Mouse (Mus musculus) hindbrain, embryonic 12.5 days (tissue): ENCODE measurements around the gene Gm128. TPM values are rescaled to one million over a fixed set of nuclear protein-coding genes. Genes with fewer than 3 reads are reported as not detected.
A peak's percentile ranks its signal among the peaks of the same experiment; 100 is the strongest.

Source experiments
- ATAC-seq: fragments of 200-750 bp; cut with Nextera tagmentation; 2 replicates; pipeline ENCODE4 v1.8.0; 2017; ENCODE audit warnings: moderate TSS enrichment; ENCODE audit not compliant: low FRiP score
- H3K27ac ChIP-seq: fragments of 300-500 bp; sonication (generic); 2 replicates; pipeline ENCODE4 v1.5.1; 2016; ENCODE audit warnings: mild to moderate bottlenecking
- H3K27me3 ChIP-seq: fragments of 300-500 bp; sonication (generic); 2 replicates; pipeline ENCODE4 v1.6.1; 2016; ENCODE audit warnings: mild to moderate bottlenecking
- H3K36me3 ChIP-seq: fragments of 300-500 bp; sonication (generic); 2 replicates; pipeline ENCODE4 v1.6.1; 2016; ENCODE audit warnings: mild to moderate bottlenecking
- H3K4me1 ChIP-seq: fragments of 300-500 bp; sonication (generic); 2 replicates; pipeline ENCODE4 v1.6.1; 2016
- H3K4me2 ChIP-seq: fragments of 300-500 bp; sonication (generic); replicated peaks from 2 replicates; pipeline ENCODE4 v1.6.1; 2016; ENCODE audit warnings: mild to moderate bottlenecking
- H3K4me3 ChIP-seq: fragments of 300-500 bp; sonication (generic); 2 replicates; pipeline ENCODE4 v1.5.1; 2016; ENCODE audit warnings: mild to moderate bottlenecking
- H3K9ac ChIP-seq: fragments of 300-500 bp; sonication (generic); 2 replicates; pipeline ENCODE4 v1.6.1; 2016; ENCODE audit warnings: mild to moderate bottlenecking, moderate library complexity
- H3K9me3 ChIP-seq: fragments of 300-500 bp; sonication (generic); replicated peaks from 2 replicates; pipeline ENCODE4 v1.6.1; 2016; ENCODE audit warnings: mild to moderate bottlenecking
- WGBS: fragments of 180-500 bp; shearing (Covaris S2); methylation state at CpG from one replicate; pipeline ENCODE4 v1.1.7; 2016; 5-methylcytosine and 5-hydroxymethylcytosine counted together
- polyA plus RNA-seq: library from polyadenylated mRNA; unstranded; fragments of >200 nt; fragmentation: Nextera tagmentation; extraction: Ambion mirVana; gene quantifications from 2 replicates; pipeline ENCODE4 v1.2.1, GENCODE M21; 2016

Gm128 gene
- polyA plus RNA-seq, 1 experiment from 2014 or later: 0.25 TPM

DNA sequence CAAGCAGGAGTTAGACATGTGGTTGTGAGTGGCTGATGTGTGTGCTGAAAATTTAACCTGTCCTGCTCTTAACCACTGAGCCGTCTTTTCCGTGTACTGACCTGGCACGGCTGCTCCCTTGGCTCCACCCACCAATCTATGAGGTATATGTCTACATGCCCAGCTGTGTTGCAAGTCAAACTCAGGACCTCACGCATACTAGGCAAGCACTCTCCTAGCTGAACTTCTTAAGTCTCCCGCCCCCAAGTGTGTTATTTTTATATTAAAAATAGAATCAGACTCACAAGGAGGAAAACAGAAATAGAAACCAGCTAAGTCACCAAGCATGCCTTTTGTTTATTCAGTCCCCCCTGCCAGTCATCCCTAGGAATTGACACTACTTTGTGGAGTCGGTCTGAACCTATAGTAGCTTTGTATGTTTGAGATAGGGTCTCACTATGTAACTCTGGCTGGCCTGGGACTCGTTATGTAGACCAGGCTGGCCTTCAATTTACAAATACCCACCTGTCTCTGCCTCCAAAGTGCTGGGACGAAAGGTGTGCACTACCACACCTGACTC, 3.8 kb downstream of the Gm128 start:
- H3K36me3 ChIP-seq: peaks cover 56% of the 10 kb centered on the region
- ATAC-seq: no peak; the same call in 1 of the 2 replicates
- H3K27ac ChIP-seq: no peak overlapping the region
- no peak overlapping the region for H3K4me2 ChIP-seq
- 93% methylated on average over 8 of the region's 8 CpGs for WGBS
- H3K4me1 ChIP-seq: 0 out of 2 replicates have a peak, but pooled peaks cover 5% of the 10 kb centered on the region
- H3K9me3 ChIP-seq: no peaks in the 10 kb centered on the region
- H3K9ac ChIP-seq: no peak overlapping the region
- H3K4me3 ChIP-seq: no peak overlapping the region
- H3K27me3 ChIP-seq: no peaks in the 10 kb centered on the region

DNA sequence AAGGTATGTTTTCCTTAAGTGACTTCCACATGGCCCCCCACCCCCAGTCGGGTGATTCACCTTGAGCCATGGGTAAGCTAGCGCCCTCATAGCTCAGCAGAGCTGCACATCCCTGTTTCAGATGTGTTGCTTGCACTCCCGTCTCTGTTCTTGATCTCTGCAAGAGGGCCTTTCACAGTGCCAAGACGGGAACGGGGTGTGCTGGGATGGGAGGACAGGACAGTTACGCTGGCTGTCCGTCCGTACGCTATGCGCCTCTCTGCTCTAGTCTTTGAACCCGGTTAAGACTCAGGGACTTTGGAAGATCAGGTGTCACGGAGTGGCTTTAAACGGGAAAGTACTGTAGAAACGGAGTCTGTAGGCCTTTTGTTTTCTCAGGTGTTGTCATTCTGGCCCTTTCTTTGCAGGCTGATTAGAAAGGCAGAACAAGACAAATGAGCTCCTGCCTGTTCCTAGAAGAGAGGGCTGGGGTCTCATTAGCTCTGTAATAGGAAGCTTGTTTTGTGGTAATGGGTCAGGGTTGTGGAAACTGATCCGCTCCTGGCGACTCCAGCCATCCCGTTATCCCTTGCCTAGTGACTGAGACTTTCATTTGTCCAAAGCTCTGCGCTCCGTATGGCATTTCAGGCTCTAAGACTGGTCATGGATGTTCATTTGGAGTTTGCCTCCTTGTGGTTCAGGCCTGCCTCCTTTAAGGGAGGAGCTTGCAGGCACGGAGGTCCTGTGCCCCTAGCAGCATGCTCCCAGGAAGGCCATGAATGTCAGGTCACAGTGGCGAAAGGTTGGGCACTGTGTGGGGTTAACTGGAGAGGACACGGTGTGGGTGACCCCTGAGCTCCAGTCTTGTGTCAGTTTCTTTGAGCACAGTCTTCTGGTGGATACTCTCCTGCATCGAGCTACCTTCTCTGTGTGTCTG, 5.8 kb downstream of the Gm128 start:
- no peak overlapping the region for H3K4me3 ChIP-seq
- H3K27me3 ChIP-seq: no peaks in the 10 kb centered on the region
- peaks cover 66% of the 10 kb centered on the region for H3K36me3 ChIP-seq
- ATAC-seq: no peak
- peaks cover 20% of the 10 kb centered on the region for H3K4me1 ChIP-seq
- no peak overlapping the region for H3K27ac ChIP-seq
- H3K9me3 ChIP-seq: no peaks in the 10 kb centered on the region
- no peak overlapping the region for H3K9ac ChIP-seq
- H3K4me2 ChIP-seq: no peak overlapping the region
- 64% methylated on average over 23 of the region's 23 CpGs for WGBS

DNA sequence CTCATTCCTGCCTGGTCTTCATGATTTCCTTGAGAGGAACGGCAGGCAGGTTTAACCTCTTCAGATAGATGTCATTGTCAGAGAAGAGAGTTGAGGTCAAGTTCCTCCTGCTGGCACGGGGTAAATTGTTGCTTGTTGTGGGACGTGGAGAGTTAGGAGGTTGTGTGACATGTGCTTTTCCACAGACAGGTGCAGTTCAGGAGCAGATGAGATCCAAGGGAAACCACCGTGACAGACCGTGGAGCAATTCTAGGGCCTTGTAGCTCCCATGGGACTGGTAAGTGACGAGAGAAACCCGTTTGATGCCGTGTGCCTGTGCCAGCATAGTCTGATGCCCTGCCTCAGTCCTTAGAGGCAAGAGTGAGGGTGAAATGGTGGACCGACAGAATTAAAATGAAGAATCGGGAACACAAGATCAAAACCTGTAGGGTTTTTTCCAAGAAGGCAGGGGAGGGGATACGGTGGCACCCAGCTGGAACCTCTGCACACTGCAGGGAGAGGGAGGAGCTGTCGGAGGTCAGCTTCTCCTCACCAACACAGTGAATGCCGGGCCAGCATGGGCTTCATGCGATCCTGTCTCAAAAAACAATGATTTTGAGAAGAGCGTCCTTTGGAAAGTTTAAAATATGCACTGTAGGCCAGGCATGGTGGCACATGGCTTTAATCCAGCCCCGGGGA, 8.0 kb downstream of the Gm128 start:
- WGBS: 83% methylated on average over 16 of the region's 16 CpGs
- Histone ChIP-seq H3K27me3 (no peaks in the 10 kb centered on the region), H3K4me3 (no peak overlapping the region), H3K9me3 (no peaks in the 10 kb centered on the region), H3K4me1 (peaks cover 31% of the 10 kb centered on the region), H3K4me2 (no peak overlapping the region), H3K27ac (no peak overlapping the region), H3K9ac (no peak overlapping the region), H3K36me3 (peaks cover 66% of the 10 kb centered on the region)
- ATAC-seq: no peak

DNA sequence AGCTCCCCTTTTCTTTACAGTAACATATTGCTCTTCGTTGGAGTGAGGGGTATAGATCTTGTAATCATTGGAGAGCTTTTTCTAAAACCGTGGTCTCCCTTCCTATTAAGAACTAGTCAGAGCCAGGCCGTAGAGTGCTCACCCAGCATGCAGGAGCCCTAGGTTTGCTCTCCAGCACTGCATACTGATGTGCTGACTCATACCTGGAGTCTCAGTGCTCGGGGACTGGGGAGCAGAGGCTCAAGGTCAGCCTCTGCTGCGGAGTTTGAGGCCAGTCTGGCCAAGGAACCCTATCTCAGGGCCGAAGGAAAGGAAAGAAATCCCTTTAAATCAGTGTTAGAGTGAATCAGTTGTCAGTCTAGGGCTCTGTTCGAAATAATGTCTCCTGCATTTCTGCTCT, 8.6 kb downstream of the Gm128 start:
- H3K4me3 ChIP-seq: no peak overlapping the region
- ATAC-seq: no peak
- no peak overlapping the region for H3K9ac ChIP-seq
- 90% methylated on average over 7 of the region's 7 CpGs for WGBS
- no peak overlapping the region for H3K4me2 ChIP-seq
- no peaks in the 10 kb centered on the region for H3K27me3 ChIP-seq
- H3K9me3 ChIP-seq: no peaks in the 10 kb centered on the region
- peaks cover 31% of the 10 kb centered on the region for H3K4me1 ChIP-seq
- no peak overlapping the region for H3K27ac ChIP-seq
- peaks cover 60% of the 10 kb centered on the region for H3K36me3 ChIP-seq

DNA sequence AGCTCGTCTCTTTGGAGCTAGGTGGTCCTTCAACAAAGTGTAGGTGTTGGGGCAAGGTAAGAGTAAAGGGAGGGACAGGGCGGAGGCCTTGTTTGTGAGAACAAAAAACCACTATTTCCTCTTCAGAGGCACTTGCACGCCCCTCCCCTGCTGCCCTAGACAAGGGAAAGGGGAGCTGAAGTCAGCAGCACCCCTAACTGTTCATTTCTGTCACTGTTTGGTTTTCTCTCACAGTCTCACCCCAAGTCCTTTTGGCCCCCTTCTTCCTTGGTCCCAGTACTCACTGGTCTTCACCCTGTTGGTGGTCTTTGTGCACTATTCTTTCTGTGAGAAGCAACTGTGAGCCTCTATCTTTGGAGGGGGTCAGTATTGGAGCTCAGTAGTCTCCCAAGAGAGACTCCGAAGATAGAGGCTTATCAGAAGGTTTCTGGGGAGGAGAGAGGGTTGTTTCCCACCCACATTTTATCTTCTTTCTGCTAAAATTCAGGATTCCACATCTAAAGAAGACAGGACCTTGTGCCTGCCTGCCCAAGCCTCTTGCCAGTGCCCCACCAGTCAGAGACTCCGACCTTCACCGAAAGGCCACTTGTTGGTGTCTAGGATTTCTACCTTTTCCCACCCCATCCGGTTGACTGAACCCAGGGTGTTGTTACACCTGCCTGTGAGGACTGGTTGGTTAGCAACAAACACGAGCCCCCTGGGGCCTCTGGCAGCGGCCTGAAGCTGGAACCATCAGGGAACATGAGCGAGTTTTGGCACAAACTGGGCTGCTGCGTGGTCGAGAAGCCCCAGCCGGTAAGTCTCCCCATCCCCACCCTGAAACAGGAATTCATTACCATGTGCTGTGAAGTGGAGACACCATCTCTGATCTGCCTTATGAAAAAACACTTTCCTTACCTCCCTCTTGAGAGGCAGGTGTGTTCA, 9.8 kb downstream of the Gm128 start, which contains the start of gene Mllt11:
TSS of gene Mllt11 (minus strand) at position 874 of the 924 bp plus-strand sequence.
- peaks cover 48% of the 10 kb centered on the region for H3K36me3 ChIP-seq
- peaks cover 34% of the 10 kb centered on the region for H3K4me1 ChIP-seq
- ATAC-seq: no peak
- no peaks in the 10 kb centered on the region for H3K9me3 ChIP-seq
- peak within 1 kb of the TSS; percentile 93; the same call in 1 of the 2 replicates for H3K4me3 ChIP-seq
- peak within 1 kb of the TSS; percentile 69 for H3K4me2 ChIP-seq
- H3K9ac ChIP-seq: peak within 1 kb of the TSS; percentile 48
- 76% methylated on average over 13 of the region's 13 CpGs for WGBS
- H3K27ac ChIP-seq: peak within 1 kb of the TSS; percentile 96
- H3K27me3 ChIP-seq: no peaks in the 10 kb centered on the region

DNA sequence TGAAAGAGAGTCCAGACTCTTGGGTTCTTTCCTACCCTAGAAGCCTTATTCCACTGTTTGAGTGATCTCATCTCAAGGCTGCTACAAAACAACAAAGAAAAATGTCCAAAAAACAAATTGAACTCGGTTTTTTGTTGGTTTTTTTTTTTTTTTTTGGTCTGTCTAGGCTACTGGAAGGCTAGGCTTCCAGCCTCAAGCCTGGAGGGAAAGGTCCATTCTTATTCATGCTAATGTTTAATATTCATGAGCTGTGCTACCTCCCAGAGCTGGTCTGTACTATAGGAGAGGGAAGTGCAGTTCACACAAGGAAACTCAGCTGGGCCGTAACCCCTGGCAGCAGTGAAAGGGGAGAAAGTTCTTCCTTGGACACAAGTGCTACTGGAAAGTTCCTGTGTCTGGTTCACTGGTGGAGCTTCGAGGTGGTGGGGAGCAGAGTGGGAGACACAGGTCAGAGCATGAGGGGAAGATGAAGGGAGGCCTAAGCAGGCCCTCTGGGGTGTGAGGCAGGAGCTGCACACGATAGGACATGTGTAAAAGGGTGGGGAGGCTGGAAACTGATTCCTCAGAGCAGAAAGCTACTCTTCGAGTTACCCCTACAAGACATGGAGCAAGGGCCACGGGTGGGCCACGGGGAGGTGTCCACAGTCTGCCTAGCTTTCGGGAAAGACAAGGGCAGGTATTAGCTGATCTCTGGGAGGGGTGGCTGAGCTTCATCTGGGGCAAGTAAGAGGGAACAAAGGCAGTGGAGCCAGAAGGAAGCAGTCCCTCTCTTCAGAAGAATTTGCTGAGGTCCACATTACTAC, 10.7 kb downstream of the Gm128 start:
- Histone ChIP-seq H3K4me1 (peaks cover 42% of the 10 kb centered on the region), H3K4me2 (peak overlapping the region; percentile 69), H3K27ac (peak overlapping the region; percentile 96), H3K4me3 (peak overlapping the region; percentile 93), H3K9me3 (no peaks in the 10 kb centered on the region), H3K36me3 (peaks cover 41% of the 10 kb centered on the region), H3K9ac (peak overlapping the region; percentile 97), H3K27me3 (no peaks in the 10 kb centered on the region)
- WGBS: 39% methylated on average over 8 of the region's 8 CpGs
- ATAC-seq: peak; percentile 24; the same call in 1 of the 2 replicates

DNA sequence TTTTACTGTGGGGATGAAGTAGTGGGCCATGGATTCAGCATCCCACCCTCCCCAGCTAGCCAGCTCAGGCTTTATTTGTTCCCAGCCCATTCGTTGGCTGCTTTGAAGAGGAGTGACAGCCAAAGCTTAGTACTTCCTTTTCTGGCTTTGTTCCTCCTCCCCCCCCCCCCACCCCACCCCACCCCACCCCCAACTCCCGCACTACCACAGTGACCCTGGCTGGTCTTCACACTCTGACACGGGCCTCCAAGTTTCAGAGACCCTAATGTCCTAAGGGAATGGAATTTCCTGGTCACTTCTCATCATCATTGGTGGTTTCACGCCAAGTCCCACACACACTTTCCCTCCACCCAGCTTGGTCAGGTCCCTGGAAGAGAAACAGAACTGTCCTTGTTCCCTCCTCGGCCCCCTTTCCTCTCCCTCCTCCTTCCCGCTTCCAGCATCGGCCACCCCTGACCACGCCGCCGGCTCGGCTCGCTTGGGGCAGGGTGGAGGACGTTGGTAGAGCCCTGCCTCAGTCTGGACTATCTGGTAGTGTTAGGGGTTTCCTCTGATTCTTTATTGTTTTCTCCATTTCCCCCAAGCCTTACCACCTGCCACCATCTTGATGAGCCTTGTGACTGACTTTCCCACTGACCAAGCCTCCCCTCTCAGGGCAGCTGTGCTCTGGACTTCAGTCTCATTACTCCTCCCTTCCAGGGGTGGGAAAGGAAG, 11.5 kb downstream of the Gm128 start:
- no peaks in the 10 kb centered on the region for H3K27me3 ChIP-seq
- 1% methylated on average over 12 of the region's 13 CpGs for WGBS
- peaks cover 42% of the 10 kb centered on the region for H3K36me3 ChIP-seq
- peak overlapping the region; percentile 93 for H3K4me3 ChIP-seq
- peak; percentile 20 for ATAC-seq
- H3K27ac ChIP-seq: peak overlapping the region; percentile 96
- H3K9me3 ChIP-seq: no peaks in the 10 kb centered on the region
- H3K9ac ChIP-seq: peak overlapping the region; percentile 97
- H3K4me1 ChIP-seq: peaks cover 42% of the 10 kb centered on the region
- H3K4me2 ChIP-seq: peak overlapping the region; percentile 69

DNA sequence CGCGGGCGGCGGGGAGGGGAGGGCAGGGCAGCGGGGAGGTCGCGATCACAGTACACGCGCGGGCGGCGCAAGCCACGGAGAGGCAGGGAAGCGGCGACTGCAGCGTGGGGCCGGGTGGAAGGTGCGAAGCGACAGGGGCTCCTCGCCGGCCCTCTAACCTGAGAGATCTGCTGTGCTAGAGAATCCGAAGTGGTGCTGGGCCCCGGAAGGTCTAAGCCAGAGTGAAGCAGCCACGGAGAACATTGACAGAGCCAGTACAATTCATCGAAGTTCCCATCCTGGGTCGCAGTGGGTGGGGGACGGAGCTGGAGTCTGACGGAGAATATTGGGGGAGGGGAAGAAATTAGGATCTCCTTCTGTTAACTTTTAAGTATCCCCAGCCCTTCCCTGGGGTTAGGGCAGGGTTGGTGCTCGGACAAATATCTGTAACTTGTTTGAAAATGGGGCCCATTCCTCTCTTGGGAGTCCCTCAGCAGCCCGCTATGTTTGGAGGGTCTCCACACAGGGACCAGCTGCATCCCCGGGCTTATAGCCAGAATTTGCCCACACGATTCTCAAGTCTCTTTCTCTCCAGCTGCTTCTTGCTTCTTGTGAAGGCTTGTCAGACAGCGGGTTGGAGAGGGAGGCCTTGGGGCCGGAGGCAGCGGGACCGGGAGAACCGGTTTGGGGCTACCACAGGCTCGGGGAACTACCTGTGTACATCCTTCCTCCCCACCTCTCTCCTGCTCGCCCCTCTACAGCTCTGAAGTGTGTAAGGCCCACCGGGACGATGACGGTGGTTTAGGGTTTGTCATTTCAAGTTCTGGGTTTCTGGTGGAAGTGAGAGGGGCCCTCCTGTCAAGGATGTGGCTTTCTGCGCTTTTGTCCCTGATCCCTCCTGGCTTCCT, 12.3 kb downstream of the Gm128 start:
- Histone ChIP-seq H3K36me3 (peaks cover 36% of the 10 kb centered on the region), H3K4me2 (peak overlapping the region; percentile 69), H3K4me3 (peak overlapping the region; percentile 93), H3K27ac (peak overlapping the region; percentile 96), H3K9me3 (no peaks in the 10 kb centered on the region), H3K9ac (peak overlapping the region; percentile 97), H3K4me1 (peaks cover 50% of the 10 kb centered on the region), H3K27me3 (no peaks in the 10 kb centered on the region)
- ATAC-seq: peak; percentile 11
- under 1% methylated on average over 43 of the region's 43 CpGs for WGBS

DNA sequence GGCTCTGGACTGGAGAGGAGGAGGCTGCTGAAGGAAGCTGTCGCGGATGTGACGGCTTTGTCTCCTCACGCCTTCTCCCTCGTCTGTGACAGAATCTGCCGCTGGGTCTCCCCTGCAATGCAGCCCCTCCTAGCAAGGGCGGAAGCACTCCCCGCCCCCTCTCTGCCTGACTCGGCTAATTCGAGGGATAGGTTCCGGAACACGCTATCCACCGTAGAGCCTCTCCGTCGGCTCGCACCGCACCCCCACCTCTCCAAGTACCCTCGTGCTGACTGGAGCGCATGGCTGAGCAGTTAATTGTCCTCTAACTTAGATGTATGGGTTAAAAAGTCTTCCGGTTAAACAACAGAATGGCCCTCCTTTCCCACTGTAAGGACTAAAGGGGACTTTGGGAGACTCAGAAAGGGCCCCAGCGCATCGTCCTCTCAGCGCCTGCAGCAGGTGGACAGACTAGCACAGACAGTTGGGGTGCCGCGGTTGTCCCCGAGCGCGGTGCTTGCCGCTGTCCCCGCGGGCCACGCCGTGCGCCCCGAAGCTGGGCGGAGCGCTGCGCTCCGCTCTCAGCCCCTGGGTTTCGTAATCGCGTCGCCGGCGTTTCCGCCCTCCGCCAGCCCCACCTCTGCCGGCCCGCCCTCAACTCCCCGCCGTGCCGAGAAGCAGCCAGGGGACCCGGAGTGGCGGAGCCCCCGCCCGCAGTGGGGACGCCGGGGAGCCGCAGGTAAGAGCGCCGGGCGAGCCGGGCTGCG, 13.1 kb downstream of the Gm128 start, which contains the start of gene Cdc42se1:
TSS of gene Cdc42se1 (plus strand) at position 585 of the 746 bp plus-strand sequence.
- no peaks in the 10 kb centered on the region for H3K27me3 ChIP-seq
- peak within 1 kb of the TSS; percentile 96 for H3K27ac ChIP-seq
- H3K4me1 ChIP-seq: peaks cover 50% of the 10 kb centered on the region
- peaks cover 35% of the 10 kb centered on the region for H3K36me3 ChIP-seq
- peak within 1 kb of the TSS; percentile 69 for H3K4me2 ChIP-seq
- peak within 1 kb of the TSS; percentile 97 for H3K9ac ChIP-seq
- peak within 1 kb of the TSS; percentile 93 for H3K4me3 ChIP-seq
- no peaks in the 10 kb centered on the region for H3K9me3 ChIP-seq
- peak; percentile 90 for ATAC-seq
- under 1% methylated on average over 54 of the region's 64 CpGs for WGBS
